In the genomic region with DNA sequence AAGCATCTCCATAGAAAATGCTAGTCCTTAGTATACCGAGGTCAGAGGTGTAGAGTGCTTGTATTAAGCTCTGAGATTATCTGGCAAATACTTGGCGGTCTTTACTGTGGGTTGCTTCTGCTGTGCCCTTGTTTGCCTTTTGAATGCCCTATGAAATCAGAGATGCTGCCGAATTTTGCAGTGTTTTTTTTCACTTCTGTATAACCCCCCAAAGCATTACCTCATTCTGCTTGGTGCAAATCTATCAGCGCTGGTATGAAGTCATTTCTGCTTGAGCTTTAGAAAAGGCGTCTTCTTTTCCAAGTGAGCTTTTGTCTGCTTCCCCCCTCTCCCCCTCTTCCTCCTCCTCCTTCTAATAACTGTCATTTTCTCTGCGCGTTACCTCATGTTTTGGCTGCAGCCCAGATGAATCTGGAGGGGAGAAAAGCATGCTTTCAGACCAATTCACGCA, we compare ENCODE assay signal across 12 mouse cellular contexts.
DNase-seq lines count a peak whose midpoint lies in the region; ATAC-seq lines count a peak whose summit lies in the region.
"Had no signal": no experiment of that assay in that cellular context is flagged by ENCODE, and none has a peak within 500 bp of the region (broad histone marks: within the 10 kb centered on the region; RNA-seq: fewer than 3 reads in every experiment).

No protein-coding gene starts in this region.

- no peaks in the 10 kb centered on the region for H3K36me3 ChIP-seq in hindbrain, embryonic 14.5 days (replicated peaks; ENCODE audit: control insufficient read depth, insufficient read depth)

- peak overlapping the region; percentile 11; the same call in 1 of the 2 replicates for H3K4me2 ChIP-seq in hindbrain, embryonic 14.5 days (replicated peaks)

- no peak overlapping the region for H3K9ac ChIP-seq in hindbrain, embryonic 14.5 days

- H3K27ac ChIP-seq in hindbrain, embryonic 14.5 days = peak overlapping the region; percentile 55

- peaks cover 14% of the 10 kb centered on the region; the same call in 1 of the 2 replicates for H3K4me1 ChIP-seq in hindbrain, embryonic 14.5 days (replicated peaks; ENCODE audit: control insufficient read depth, insufficient read depth, low read length)

- DNase-seq in cerebellum, postnatal 10 days = peak; percentile 66 to 73
- DNase-seq in cerebellum, adult 9-11 months = no peak
- peak; percentile 30 for DNase-seq in lung, postnatal 10 days
- DNase-seq in lung, postnatal 25 days (ENCODE audit: low spot score) = no peak
- peak; percentile 66 for DNase-seq in hindbrain, embryonic 14.5 days (ENCODE audit: low spot score)
- DNase-seq in retina, postnatal 1 day = peak; percentile 75
- no peak for DNase-seq in kidney, adult 11 months
- DNase-seq in gastrocnemius, postnatal 14 days = no peak
- DNase-seq: embryo, embryonic 11 days; gastrocnemius, postnatal 10 days; kidney, adult 9 months; lung, postnatal 36 days had no signal

- H3K27me3 ChIP-seq in hindbrain, embryonic 14.5 days (ENCODE audit: control insufficient read depth, insufficient read depth, low read length) = no peaks in the 10 kb centered on the region

- no peak overlapping the region for H3K4me3 ChIP-seq in hindbrain, embryonic 14.5 days (replicated peaks; ENCODE audit: low read length)

- 23% methylated on average over 8 of the region's 8 CpGs for WGBS in hindbrain, embryonic 14.5 days

- peak; percentile 24; the same call in 1 of the 2 replicates for ATAC-seq in hindbrain, embryonic 14.5 days (ENCODE audit: low FRiP score)

- intact Hi-C loops in gastrocnemius, postnatal 14 days (cut with DNase I; ENCODE audit: low total_unique reads) = loop anchor here (5.0 kb wide), 1 partner anchor 260 kb away; no protein-coding TSS in a partner anchor

- H3K9me3 ChIP-seq in hindbrain, embryonic 14.5 days (ENCODE audit: control insufficient read depth, low read length) = no peaks in the 10 kb centered on the region

Comparison
In these comparisons a context has a peak if more than half of its experiments do, and no peak if none do; other contexts are left out.
1. DNase-seq: peak in cerebellum, postnatal 10 days (2 of 2), lung, postnatal 10 days (single experiment), hindbrain, embryonic 14.5 days (single experiment) and retina, postnatal 1 day (single experiment); none in cerebellum, adult 9-11 months (single experiment), lung, postnatal 25 days (single experiment), kidney, adult 11 months (single experiment) and gastrocnemius, postnatal 14 days (single experiment).